In genomic region chr13:9013483-9013882, GRCm38 (mm10) we compare ENCODE assay signal across 21 mouse cellular contexts. TPM values are rescaled to one million over a fixed set of nuclear protein-coding genes. Genes with fewer than 3 reads are reported as not detected.
A peak's percentile ranks its signal among the peaks of the same experiment; 100 is the strongest.
DNase-seq lines count a peak whose midpoint lies in the region; ATAC-seq and TF ChIP-seq lines count a peak whose summit lies in the region.
"Had no signal": no experiment of that assay in that cellular context is flagged by ENCODE, and none has a peak within 500 bp of the region (broad histone marks: within the 10 kb centered on the region; RNA-seq: fewer than 3 reads in every experiment).

No protein-coding gene starts in this region.

- H3K4me1 ChIP-seq in forebrain, postnatal 0 days (ENCODE audit: insufficient read depth) = no peaks in the 10 kb centered on the region
- H3K4me1 ChIP-seq in forebrain, embryonic 13.5 days = no peaks in the 10 kb centered on the region
- 0 out of 2 replicates have a peak, but pooled peaks cover 2% of the 10 kb centered on the region for H3K4me1 ChIP-seq in lung, postnatal 0 days (ENCODE audit: insufficient read depth, low read depth, low read length)
- peaks cover 32% of the 10 kb centered on the region for H3K4me1 ChIP-seq in liver, postnatal 0 days (ENCODE audit: insufficient read depth)
- H3K4me1 ChIP-seq in hindbrain, embryonic 13.5 days (replicated peaks) = no peaks in the 10 kb centered on the region
- H3K4me1 ChIP-seq: heart, embryonic 15.5 days; hindbrain, embryonic 15.5 days had no signal

- no peak for TF ChIP-seq EP300 in lung, postnatal 0 days (IDR thresholded peaks at IDR 0.05)
- TF ChIP-seq EP300 in liver, postnatal 0 days (IDR thresholded peaks at IDR 0.05; ENCODE audit: low read depth) = no peak

- no peak overlapping the region for H3K9ac ChIP-seq in forebrain, postnatal 0 days
- H3K9ac ChIP-seq in forebrain, embryonic 13.5 days = no peak overlapping the region
- no peak overlapping the region for H3K9ac ChIP-seq in lung, postnatal 0 days (replicated peaks; ENCODE audit: low read depth)
- H3K9ac ChIP-seq in liver, postnatal 0 days (replicated peaks) = no peak overlapping the region
- no peak overlapping the region for H3K9ac ChIP-seq in hindbrain, embryonic 13.5 days
- H3K9ac ChIP-seq: heart, embryonic 15.5 days; hindbrain, embryonic 15.5 days had no signal

- H3K4me3 ChIP-seq in forebrain, postnatal 0 days (ENCODE audit: low read depth, low read length) = no peak overlapping the region
- H3K4me3 ChIP-seq in forebrain, embryonic 13.5 days = no peak overlapping the region
- H3K4me3 ChIP-seq in lung, postnatal 0 days (ENCODE audit: low read depth, low read length) = no peak overlapping the region
- H3K4me3 ChIP-seq in liver, postnatal 0 days (ENCODE audit: low read depth, low read length) = no peak overlapping the region
- no peak overlapping the region for H3K4me3 ChIP-seq in hindbrain, embryonic 13.5 days
- H3K4me3 ChIP-seq: embryonic facial prominence, embryonic 10.5 days; heart, adult 2 months; heart, embryonic 15.5 days; hindbrain, embryonic 10.5 days; hindbrain, embryonic 15.5 days had no signal

- H3K27me3 ChIP-seq in forebrain, postnatal 0 days (ENCODE audit: insufficient read depth, low read length) = no peaks in the 10 kb centered on the region
- no peaks in the 10 kb centered on the region for H3K27me3 ChIP-seq in forebrain, embryonic 13.5 days
- no peaks in the 10 kb centered on the region for H3K27me3 ChIP-seq in lung, postnatal 0 days (replicated peaks; ENCODE audit: insufficient read depth, low read length)
- no peaks in the 10 kb centered on the region for H3K27me3 ChIP-seq in liver, postnatal 0 days (ENCODE audit: insufficient read depth, low read length)
- no peaks in the 10 kb centered on the region for H3K27me3 ChIP-seq in hindbrain, embryonic 13.5 days
- H3K27me3 ChIP-seq: heart, embryonic 15.5 days; hindbrain, embryonic 15.5 days had no signal

- H3K4me2 ChIP-seq in forebrain, postnatal 0 days (ENCODE audit: low read depth) = no peak overlapping the region
- no peak overlapping the region for H3K4me2 ChIP-seq in forebrain, embryonic 13.5 days
- H3K4me2 ChIP-seq in lung, postnatal 0 days (replicated peaks; ENCODE audit: low read depth, low read length) = no peak overlapping the region
- no peak overlapping the region for H3K4me2 ChIP-seq in liver, postnatal 0 days (ENCODE audit: low read depth, low read length)
- no peak overlapping the region for H3K4me2 ChIP-seq in hindbrain, embryonic 13.5 days
- H3K4me2 ChIP-seq: heart, embryonic 11.5 days; heart, embryonic 15.5 days; hindbrain, embryonic 15.5 days had no signal

- no peak for DNase-seq in forebrain, postnatal 0 days
- DNase-seq in lung, postnatal 0 days (ENCODE audit: low spot score) = peak; percentile 35
- no peak for DNase-seq in lung, postnatal 4 days
- DNase-seq in ZHBTc4 (ENCODE audit: low read depth, low spot score) = peak; percentile 58
- DNase-seq in liver, postnatal 0 days = no peak
- DNase-seq in neural tube, embryonic 10.5 days (ENCODE audit: extremely low spot score, low spot score) = no peak
- DNase-seq: adrenal gland, adult 2 months; adrenal gland, postnatal 36 days; cerebellum, adult 2 months; cerebellum, postnatal 10 days; gastrocnemius, postnatal 14 days; heart, adult 2 months had no signal

- peak; percentile 18; the same call in 1 of the 2 replicates for ATAC-seq in forebrain, postnatal 0 days
- ATAC-seq in forebrain, embryonic 13.5 days = no peak
- no peak for ATAC-seq in lung, postnatal 0 days
- ATAC-seq in liver, postnatal 0 days = 0 out of 2 replicates have a peak, but pooled peaks have one; percentile 5
- ATAC-seq in hindbrain, embryonic 13.5 days (ENCODE audit: low FRiP score) = no peak
- ATAC-seq: activated CD4-positive, CD25-positive, alpha-beta regulatory T cell, adult 4 months; forebrain, embryonic 16.5 days had no signal

- no peak for TF ChIP-seq CTCF in forebrain, postnatal 0 days (IDR thresholded peaks at IDR 0.05; ENCODE audit: low read depth)
- no peak for TF ChIP-seq CTCF in lung, postnatal 0 days (IDR thresholded peaks at IDR 0.05)
- no peak for TF ChIP-seq CTCF in liver, postnatal 0 days (IDR thresholded peaks at IDR 0.05; ENCODE audit: low read depth)

- no peaks in the 10 kb centered on the region for H3K9me3 ChIP-seq in forebrain, postnatal 0 days (ENCODE audit: low read length)
- H3K9me3 ChIP-seq in forebrain, embryonic 13.5 days (replicated peaks) = no peaks in the 10 kb centered on the region
- H3K9me3 ChIP-seq in lung, postnatal 0 days (ENCODE audit: low read length) = no peaks in the 10 kb centered on the region
- no peaks in the 10 kb centered on the region for H3K9me3 ChIP-seq in liver, postnatal 0 days (ENCODE audit: low read length)
- H3K9me3 ChIP-seq in hindbrain, embryonic 13.5 days = no peaks in the 10 kb centered on the region
- H3K9me3 ChIP-seq: embryonic facial prominence, embryonic 10.5 days; heart, embryonic 15.5 days; hindbrain, embryonic 10.5 days; hindbrain, embryonic 15.5 days had no signal

- 77% methylated on average over 1 of the region's 1 CpGs for WGBS in forebrain, postnatal 0 days
- WGBS in forebrain, embryonic 13.5 days = 58% methylated on average over 1 of the region's 1 CpGs
- WGBS in lung, postnatal 0 days = 44% methylated on average over 1 of the region's 1 CpGs
- whole genome bisulfite sequencing in liver, postnatal 0 days (ENCODE audit: insufficient replicate concordance) = 82% methylated on average over 1 of the region's 1 CpGs
- WGBS in hindbrain, embryonic 13.5 days = 50% methylated on average over 1 of the region's 1 CpGs

- H3K27ac ChIP-seq in forebrain, postnatal 0 days (ENCODE audit: low read depth, low read length) = no peak overlapping the region
- no peak overlapping the region for H3K27ac ChIP-seq in forebrain, embryonic 13.5 days
- H3K27ac ChIP-seq in lung, postnatal 0 days (ENCODE audit: low read length) = no peak overlapping the region
- H3K27ac ChIP-seq in liver, postnatal 0 days (ENCODE audit: low read depth) = peak overlapping the region; percentile 88
- H3K27ac ChIP-seq in hindbrain, embryonic 13.5 days = no peak overlapping the region
- H3K27ac ChIP-seq: embryonic facial prominence, embryonic 10.5 days; heart, adult 2 months; heart, embryonic 15.5 days; hindbrain, embryonic 10.5 days; hindbrain, embryonic 15.5 days had no signal

- no peaks in the 10 kb centered on the region for H3K36me3 ChIP-seq in forebrain, postnatal 0 days (ENCODE audit: insufficient read depth)
- no peaks in the 10 kb centered on the region for H3K36me3 ChIP-seq in forebrain, embryonic 13.5 days (ENCODE audit: poor library complexity, severe bottlenecking)
- no peaks in the 10 kb centered on the region for H3K36me3 ChIP-seq in lung, postnatal 0 days (ENCODE audit: insufficient read depth, low read length)
- H3K36me3 ChIP-seq in liver, postnatal 0 days (replicated peaks; ENCODE audit: insufficient read depth, low read length) = no peaks in the 10 kb centered on the region
- H3K36me3 ChIP-seq in hindbrain, embryonic 13.5 days = no peaks in the 10 kb centered on the region
- H3K36me3 ChIP-seq: embryonic facial prominence, embryonic 10.5 days; heart, embryonic 15.5 days; hindbrain, embryonic 10.5 days; hindbrain, embryonic 15.5 days had no signal

RNA-seq across cellular contexts. Expression of gene Gtpbp4, which starts 17.6 kb away (rescaled TPM):
- 30.2 and 33.7 TPM in 2 replicates for total RNA-seq in forebrain, postnatal 0 days (2014; rRNA removed)
- 54.6 and 59.4 TPM in 2 replicates for polyA plus RNA-seq in forebrain, postnatal 0 days (2015; fragmentation: Nextera tagmentation; extraction: Ambion mirVana)
- 95.3 and 106 TPM in 2 replicates for polyA plus RNA-seq in forebrain, embryonic 13.5 days (2015; fragmentation: Nextera tagmentation; extraction: Ambion mirVana)
- 39.5 and 39.8 TPM in 2 replicates for polyA plus RNA-seq in lung, postnatal 0 days (2015; fragmentation: Nextera tagmentation; extraction: Ambion mirVana)
- polyA plus RNA-seq in liver, postnatal 0 days (2015; fragmentation: Nextera tagmentation; extraction: Ambion mirVana) = 35.7 and 38.9 TPM in 2 replicates
- 72.9 and 83.8 TPM in 2 replicates for polyA plus RNA-seq in hindbrain, embryonic 13.5 days (2015; fragmentation: Nextera tagmentation; extraction: Ambion mirVana)

Comparison
In these comparisons a context has a peak if more than half of its experiments do, and no peak if none do; other contexts are left out.
1. ATAC-seq: peak in forebrain, postnatal 0 days (single experiment) and liver, postnatal 0 days (single experiment); none in forebrain, embryonic 13.5 days (single experiment), lung, postnatal 0 days (single experiment) and hindbrain, embryonic 13.5 days (single experiment).
2. DNase-seq: peak in lung, postnatal 0 days (single experiment) and ZHBTc4 (single experiment); none in forebrain, postnatal 0 days (single experiment), lung, postnatal 4 days (0 of 2), liver, postnatal 0 days (single experiment) and neural tube, embryonic 10.5 days (single experiment).